Mouse (Mus musculus) gonadal fat pad, adult 2 months (tissue): ENCODE data around the gene Tas2r143. TPM values are rescaled to one million over a fixed set of nuclear protein-coding genes. Genes with fewer than 3 reads are reported as not detected.

ENCODE experiments used
- DNase-seq: peaks from one replicate; pipeline ENCODE4 v3.0.0-alpha.2; 2012; ENCODE audit warnings: low read depth
- polyA plus RNA-seq: library from polyadenylated mRNA; depleted of rRNA; stranded (reverse); fragments of >200 nt; gene quantifications from 2 replicates; pipeline ENCODE4 v1.2.3, GENCODE M21; 2012; rRNA removed

Tas2r143 gene
- 0.18 and 0.29 TPM in 2 replicates for polyA plus RNA-seq

GRCm38 (mm10) chr6:42399938-42400337 lies at the start of gene Tas2r143:
Gene Tas2r143 (plus strand): TSS chr6:42400238.
- DNase-seq, result no peak

- DNase-seq, result no peak
Observed at GRCm38 (mm10) chr6:42350968-42351775, 48.9 kb upstream of the Tas2r143 start.

GRCm38 (mm10) chr6:42351776-42352485 lies 48.1 kb upstream of the Tas2r143 start:
- DNase-seq, result no peak

- no peak for DNase-seq
Observed at GRCm38 (mm10) chr6:42352486-42352846, 47.6 kb upstream of the Tas2r143 start.

GRCm38 (mm10) chr6:42353180-42353579 lies 46.9 kb upstream of the Tas2r143 start:
- no peak for DNase-seq

GRCm38 (mm10) chr6:42354076-42355019 lies 45.7 kb upstream of the Tas2r143 start:
- no peak for DNase-seq

GRCm38 (mm10) chr6:42355366-42355765 lies 44.7 kb upstream of the Tas2r143 start:
- DNase-seq, result no peak

GRCm38 (mm10) chr6:42355794-42356600 lies 44.0 kb upstream of the Tas2r143 start:
- DNase-seq, result no peak

- no peak for DNase-seq
Observed at GRCm38 (mm10) chr6:42356913-42357312, 43.1 kb upstream of the Tas2r143 start.

GRCm38 (mm10) chr6:42357901-42358300 lies 42.1 kb upstream of the Tas2r143 start:
- DNase-seq, result no peak

GRCm38 (mm10) chr6:42358901-42359300 lies 41.1 kb upstream of the Tas2r143 start:
- DNase-seq, result no peak

- DNase-seq, result no peak
Observed at GRCm38 (mm10) chr6:42359364-42360147, 40.5 kb upstream of the Tas2r143 start.

- no peak for DNase-seq
Observed at GRCm38 (mm10) chr6:42360231-42360840, 39.7 kb upstream of the Tas2r143 start.

GRCm38 (mm10) chr6:42361041-42361895 lies 38.8 kb upstream of the Tas2r143 start:
- no peak for DNase-seq

GRCm38 (mm10) chr6:42362074-42362473 lies 38.0 kb upstream of the Tas2r143 start:
- DNase-seq, result no peak

GRCm38 (mm10) chr6:42362497-42362896 lies 37.5 kb upstream of the Tas2r143 start:
- no peak for DNase-seq

- DNase-seq, result no peak
Observed at GRCm38 (mm10) chr6:42362974-42363373, 37.1 kb upstream of the Tas2r143 start.

- DNase-seq, result no peak
Observed at GRCm38 (mm10) chr6:42364066-42364465, 36.0 kb upstream of the Tas2r143 start.

GRCm38 (mm10) chr6:42364607-42365006 lies 35.4 kb upstream of the Tas2r143 start:
- no peak for DNase-seq
